Mouse (Mus musculus): Measurements from ENCODE around the gene Slc6a16. TPM values are rescaled to one million over a fixed set of nuclear protein-coding genes. Genes with fewer than 3 reads are reported as not detected.

Gene Slc6a16
- polyA plus RNA-seq, 1 experiment from 2014 or later = 0.14 TPM

Other genes with a start within 250 kb of the Slc6a16 start
- 59.6 and 63.9 TPM in 2 replicates for gene Irf3, start 243.4 kb upstream of the Slc6a16 start, polyA plus RNA-seq (2014; fragmentation: Nextera tagmentation; extraction: Ambion mirVana)
- gene Bcl2l12, start 242.4 kb upstream of the Slc6a16 start, polyA plus RNA-seq (2014; fragmentation: Nextera tagmentation; extraction: Ambion mirVana) = 54.2 and 56.8 TPM in 2 replicates
- gene Scaf1, start 224.7 kb upstream of the Slc6a16 start, polyA plus RNA-seq (2014; fragmentation: Nextera tagmentation; extraction: Ambion mirVana) = 44.0 and 49.6 TPM in 2 replicates
- 21.2 and 21.6 TPM in 2 replicates for gene Rras, start 223.1 kb upstream of the Slc6a16 start, polyA plus RNA-seq (2014; fragmentation: Nextera tagmentation; extraction: Ambion mirVana)
- gene Prr12, start 188.2 kb upstream of the Slc6a16 start, polyA plus RNA-seq (2014; fragmentation: Nextera tagmentation; extraction: Ambion mirVana) = 13.0 and 16.0 TPM in 2 replicates
- 58.2 and 62.7 TPM in 2 replicates for gene Nosip, start 178.7 kb upstream of the Slc6a16 start, polyA plus RNA-seq (2014; fragmentation: Nextera tagmentation; extraction: Ambion mirVana)
- 15.7 and 17.1 TPM in 2 replicates for gene Prrg2, start 178.4 kb upstream of the Slc6a16 start, polyA plus RNA-seq (2014; fragmentation: Nextera tagmentation; extraction: Ambion mirVana)
- 134 and 149 TPM in 2 replicates for gene Rcn3, start 148.9 kb upstream of the Slc6a16 start, polyA plus RNA-seq (2014; fragmentation: Nextera tagmentation; extraction: Ambion mirVana)
- gene Fcgrt, start 137.2 kb upstream of the Slc6a16 start, polyA plus RNA-seq (2014; fragmentation: Nextera tagmentation; extraction: Ambion mirVana) = 12.9 and 13.2 TPM in 2 replicates
- gene Rps11, start 116.6 kb upstream of the Slc6a16 start, polyA plus RNA-seq (2014; fragmentation: Nextera tagmentation; extraction: Ambion mirVana) = 1,346 and 1,389 TPM in 2 replicates
- 1,145 and 1,168 TPM in 2 replicates for gene Rpl13a, start 112.3 kb upstream of the Slc6a16 start, polyA plus RNA-seq (2014; fragmentation: Nextera tagmentation; extraction: Ambion mirVana)
- gene Gm45713, start 104.9 kb upstream of the Slc6a16 start, polyA plus RNA-seq (2014; fragmentation: Nextera tagmentation; extraction: Ambion mirVana) = 0.47 TPM in 1 of 2 replicates, not detected in the other
- 1.5 and 1.6 TPM in 2 replicates for gene Flt3l, start 104.7 kb upstream of the Slc6a16 start, polyA plus RNA-seq (2014; fragmentation: Nextera tagmentation; extraction: Ambion mirVana)
- 105 TPM in 2 replicates for gene Pih1d1, start 86.8 kb upstream of the Slc6a16 start, polyA plus RNA-seq (2014; fragmentation: Nextera tagmentation; extraction: Ambion mirVana)
- 20.8 and 28.6 TPM in 2 replicates for gene Aldh16a1, start 86.5 kb upstream of the Slc6a16 start, polyA plus RNA-seq (2014; fragmentation: Nextera tagmentation; extraction: Ambion mirVana)
- gene Slc17a7, start 77.1 kb upstream of the Slc6a16 start, polyA plus RNA-seq (2014; fragmentation: Nextera tagmentation; extraction: Ambion mirVana) = 0.51 and 1.1 TPM in 2 replicates
- not detected in 2 replicates for gene Gfy, start 61.5 kb upstream of the Slc6a16 start, polyA plus RNA-seq (2014; fragmentation: Nextera tagmentation; extraction: Ambion mirVana)
- gene Pth2, start 60.1 kb upstream of the Slc6a16 start, polyA plus RNA-seq (2014; fragmentation: Nextera tagmentation; extraction: Ambion mirVana) = not detected in 2 replicates
- gene Ccdc155, start 36.2 kb upstream of the Slc6a16 start, polyA plus RNA-seq (2014; fragmentation: Nextera tagmentation; extraction: Ambion mirVana) = 0.31 and 0.40 TPM in 2 replicates
- gene Dkkl1, start 28.9 kb upstream of the Slc6a16 start, polyA plus RNA-seq (2014; fragmentation: Nextera tagmentation; extraction: Ambion mirVana) = 1.6 and 1.7 TPM in 2 replicates
- 229 and 242 TPM in 2 replicates for gene Tead2, start 25.3 kb upstream of the Slc6a16 start, polyA plus RNA-seq (2014; fragmentation: Nextera tagmentation; extraction: Ambion mirVana)
- gene Cd37, start 2.0 kb upstream of the Slc6a16 start, polyA plus RNA-seq (2014; fragmentation: Nextera tagmentation; extraction: Ambion mirVana) = 1.1 and 2.5 TPM in 2 replicates
- gene Slc6a21, start 36.4 kb downstream of the Slc6a16 start, polyA plus RNA-seq (2014; fragmentation: Nextera tagmentation; extraction: Ambion mirVana) = not detected in 2 replicates
- gene Trpm4, start 92.7 kb downstream of the Slc6a16 start, polyA plus RNA-seq (2014; fragmentation: Nextera tagmentation; extraction: Ambion mirVana) = 5.2 and 6.9 TPM in 2 replicates
- 0.68 and 0.77 TPM in 2 replicates for gene Hrc, start 94.2 kb downstream of the Slc6a16 start, polyA plus RNA-seq (2014; fragmentation: Nextera tagmentation; extraction: Ambion mirVana)
- gene Ppfia3, start 125.9 kb downstream of the Slc6a16 start, polyA plus RNA-seq (2014; fragmentation: Nextera tagmentation; extraction: Ambion mirVana) = 8.2 and 9.5 TPM in 2 replicates
- 0.92 and 1.7 TPM in 2 replicates for gene Lin7b, start 129.5 kb downstream of the Slc6a16 start, polyA plus RNA-seq (2014; fragmentation: Nextera tagmentation; extraction: Ambion mirVana)
- 76.5 and 114 TPM in 2 replicates for gene Snrnp70, start 154.7 kb downstream of the Slc6a16 start, polyA plus RNA-seq (2014; fragmentation: Nextera tagmentation; extraction: Ambion mirVana)
- 0.11 TPM in 1 of 2 replicates, not detected in the other for gene Kcna7, start 164.6 kb downstream of the Slc6a16 start, polyA plus RNA-seq (2014; fragmentation: Nextera tagmentation; extraction: Ambion mirVana)
- gene Ntf5, start 172.6 kb downstream of the Slc6a16 start, polyA plus RNA-seq (2014; fragmentation: Nextera tagmentation; extraction: Ambion mirVana) = 0.99 and 1.2 TPM in 2 replicates
- gene Lhb, start 179.7 kb downstream of the Slc6a16 start, polyA plus RNA-seq (2014; fragmentation: Nextera tagmentation; extraction: Ambion mirVana) = 0.47 TPM in 1 of 2 replicates, not detected in the other
- 29.2 and 30.6 TPM in 2 replicates for gene Gys1, start 193.8 kb downstream of the Slc6a16 start, polyA plus RNA-seq (2014; fragmentation: Nextera tagmentation; extraction: Ambion mirVana)
- gene Ruvbl2, start 197.0 kb downstream of the Slc6a16 start, polyA plus RNA-seq (2014; fragmentation: Nextera tagmentation; extraction: Ambion mirVana) = 168 and 178 TPM in 2 replicates
- gene Ftl1, start 218.8 kb downstream of the Slc6a16 start, polyA plus RNA-seq (2014; fragmentation: Nextera tagmentation; extraction: Ambion mirVana) = 5,748 and 5,943 TPM in 2 replicates
- gene Bax, start 225.8 kb downstream of the Slc6a16 start, polyA plus RNA-seq (2014; fragmentation: Nextera tagmentation; extraction: Ambion mirVana) = 128 and 196 TPM in 2 replicates
- gene Tulp2, start 240.8 kb downstream of the Slc6a16 start, polyA plus RNA-seq (2014; fragmentation: Nextera tagmentation; extraction: Ambion mirVana) = 0.40 and 0.54 TPM in 2 replicates
- not detected in 2 replicates for gene Gm45808, start 245.7 kb downstream of the Slc6a16 start, polyA plus RNA-seq (2014; fragmentation: Nextera tagmentation; extraction: Ambion mirVana)
- gene Dhdh, start 247.7 kb downstream of the Slc6a16 start, polyA plus RNA-seq (2014; fragmentation: Nextera tagmentation; extraction: Ambion mirVana) = 2.9 and 4.1 TPM in 2 replicates